Mouse (Mus musculus) stomach, postnatal 0 days (tissue): Measurements from ENCODE around the gene Notch1.

ENCODE experiments used
- CTCF ChIP-seq: IDR thresholded peaks from 2 replicates; pipeline ENCODE4 v1.5.1; 2016; ENCODE audit warnings: antibody characterized with exemption, low read depth, mild to moderate bottlenecking, moderate library complexity
- EP300 ChIP-seq: optimal IDR thresholded peaks from 2 replicates; pipeline ENCODE3; 2016; ENCODE audit warnings: antibody characterized with exemption

DNA sequence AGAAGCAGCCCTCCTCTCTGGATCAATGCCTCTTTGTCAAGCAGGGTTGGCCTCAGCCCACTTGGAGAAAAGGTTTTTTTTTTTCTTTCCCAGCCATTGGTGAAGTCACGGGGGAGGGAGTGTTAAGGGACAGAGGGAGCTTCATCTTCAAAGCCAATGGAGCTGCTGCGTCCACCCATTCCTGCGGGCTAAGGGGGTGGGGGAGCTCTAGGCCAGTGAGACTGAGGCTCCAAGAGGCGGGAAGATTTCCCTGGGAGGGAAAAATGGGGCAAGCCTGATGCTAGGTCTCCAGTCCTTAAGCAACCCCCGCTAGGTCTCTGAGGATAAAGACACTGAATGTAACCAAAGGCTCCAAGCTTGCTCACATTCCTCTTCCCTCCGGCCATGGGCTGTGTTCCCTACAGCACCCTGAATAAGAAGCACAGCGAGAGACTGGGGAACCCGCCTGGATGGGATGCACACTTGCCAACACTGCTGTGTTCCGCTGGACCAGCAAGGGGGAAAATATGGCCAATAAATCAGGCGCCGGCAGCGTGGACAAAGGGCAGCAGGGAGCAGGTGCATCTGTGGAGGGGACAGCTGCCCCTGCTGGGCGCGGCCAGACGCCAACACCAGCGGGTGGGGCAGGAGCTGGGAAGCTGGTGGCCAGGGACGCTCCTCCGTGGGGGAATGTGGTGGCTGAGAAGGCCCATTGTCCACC is 29.0 kb downstream of the Notch1 start:
- TF ChIP-seq EP300 (no peak), CTCF (no peak)
